Mouse (Mus musculus) CD4-positive helper T cell, adult 2 months (primary cell): ENCODE data around the gene Tmem131.
"Not testable (repeated sequence)": the region's sequence is repeated elsewhere in the genome, so short reads cannot be mapped to it uniquely, and the experiment has no call there.

Experiments used
- DNase-seq: peaks from one replicate; pipeline ENCODE4 v3.0.0-alpha.2; 2012; ENCODE audit warnings: low read depth, missing footprints, low spot score

The Tmem131 gene

GRCm38 (mm10) chr1:36836274-36836954 is 107.1 kb downstream of the Tmem131 start:
- no peak for DNase-seq

GRCm38 (mm10) chr1:36835593-36835992 is 107.9 kb downstream of the Tmem131 start:
- DNase-seq, result no peak

- DNase-seq, result no peak
Observed at GRCm38 (mm10) chr1:36834090-36834489, 109.4 kb downstream of the Tmem131 start.

- no peak for DNase-seq
Observed at GRCm38 (mm10) chr1:36830913-36831866, 112.3 kb downstream of the Tmem131 start.

GRCm38 (mm10) chr1:36824356-36824755 is 119.1 kb downstream of the Tmem131 start:
- DNase-seq, result no peak

- DNase-seq, result not testable (repeated sequence)
Observed at GRCm38 (mm10) chr1:36821918-36822317, 121.5 kb downstream of the Tmem131 start.

GRCm38 (mm10) chr1:36815166-36815565 is 128.3 kb downstream of the Tmem131 start:
- DNase-seq, result no peak

GRCm38 (mm10) chr1:36814271-36814903 is 129.1 kb downstream of the Tmem131 start:
- DNase-seq, result no peak

GRCm38 (mm10) chr1:36813415-36813814 is 130.1 kb downstream of the Tmem131 start:
- no peak for DNase-seq

- DNase-seq, result no peak
Observed at GRCm38 (mm10) chr1:36811806-36812205, 131.7 kb downstream of the Tmem131 start.

- DNase-seq, result no peak
Observed at GRCm38 (mm10) chr1:36807782-36808565, 135.5 kb downstream of the Tmem131 start.

- no peak for DNase-seq
Observed at GRCm38 (mm10) chr1:36807086-36807485, 136.4 kb downstream of the Tmem131 start.

GRCm38 (mm10) chr1:36806181-36806905 is 137.1 kb downstream of the Tmem131 start:
- DNase-seq, result no peak

- no peak for DNase-seq
Observed at GRCm38 (mm10) chr1:36804833-36805232, 138.6 kb downstream of the Tmem131 start.

GRCm38 (mm10) chr1:36804259-36804658 is 139.2 kb downstream of the Tmem131 start:
- no peak for DNase-seq

- DNase-seq, result no peak
Observed at GRCm38 (mm10) chr1:36800379-36801011, 143.0 kb downstream of the Tmem131 start.

- peak; percentile 86 for DNase-seq
Observed at GRCm38 (mm10) chr1:36797481-36797880, 146.0 kb downstream of the Tmem131 start.

GRCm38 (mm10) chr1:36796711-36797110 is 146.8 kb downstream of the Tmem131 start:
- no peak for DNase-seq

- DNase-seq, result no peak
Observed at GRCm38 (mm10) chr1:36789416-36789815, 154.1 kb downstream of the Tmem131 start.

GRCm38 (mm10) chr1:36786377-36786776 is 157.1 kb downstream of the Tmem131 start:
- DNase-seq, result no peak
